Mouse (Mus musculus): ENCODE data around the gene Itgal.

- TF ChIP-seq CTCF (IDR thresholded peaks at IDR 0.05; ENCODE audit: borderline replicate concordance, insufficient read depth, low read depth, low read length) (no peak), POLR2A (IDR thresholded peaks at IDR 0.05; ENCODE audit: borderline replicate concordance, insufficient read depth, low read length) (no peak)
These were observed 46.8 kb downstream of the Itgal start for GRCm38 (mm10) chr7:127342888-127343287.
